Mouse (Mus musculus): ENCODE data around the gene Padi1. TPM values are rescaled to one million over a fixed set of nuclear protein-coding genes. Genes with fewer than 3 reads are reported as not detected.

Padi1 gene
- polyA plus RNA-seq, 1 experiment from 2014 or later: 0.07 TPM

DNA sequence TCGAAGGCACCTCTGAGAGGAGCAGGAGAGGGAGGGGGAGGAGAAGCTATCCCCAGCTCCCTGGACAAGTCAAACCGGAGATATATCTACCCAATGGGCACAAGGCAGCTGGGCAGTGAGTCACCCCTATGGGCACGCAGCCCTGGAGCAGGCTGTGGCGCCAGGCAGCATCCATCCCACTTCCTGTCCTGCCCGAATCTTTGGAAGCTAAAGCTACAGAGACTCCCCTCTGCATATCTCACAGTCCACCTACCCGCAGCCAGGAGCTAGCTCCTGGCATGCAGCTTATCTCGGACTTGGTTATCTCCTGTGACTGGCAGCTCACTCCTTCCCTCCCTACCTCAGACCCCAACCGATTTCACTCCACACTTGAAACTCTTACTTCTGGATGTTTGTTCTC, 36.5 kb downstream of the Padi1 start:
- ATAC-seq (ENCODE audit: low FRiP score) (no peak), DNase-seq (ENCODE audit: low spot score, missing footprints) (no peak)
- WGBS: 81% methylated on average over 8 of the region's 8 CpGs
- H3K9ac ChIP-seq (ENCODE audit: low read length): no peak overlapping the region
- H3K4me3 ChIP-seq (ENCODE audit: low read depth, low read length): no peak overlapping the region
- no peaks in the 10 kb centered on the region for H3K4me1 ChIP-seq (ENCODE audit: control insufficient read depth, insufficient read depth, low read length)
- H3K4me2 ChIP-seq: no peak overlapping the region
- H3K36me3 ChIP-seq (ENCODE audit: control insufficient read depth, insufficient read depth, low read length): no peaks in the 10 kb centered on the region
- H3K9me3 ChIP-seq (ENCODE audit: control insufficient read depth, low read length): no peaks in the 10 kb centered on the region
- no peak overlapping the region for H3K27ac ChIP-seq (ENCODE audit: low read depth, low read length)
- no peaks in the 10 kb centered on the region; the same call in 1 of the 2 replicates for H3K27me3 ChIP-seq (ENCODE audit: control insufficient read depth, insufficient read depth, low read length)

GRCm38 (mm10) chr4:140804601-140805000, 41.0 kb downstream of the Padi1 start:
- no peak overlapping the region for H3K27ac ChIP-seq (ENCODE audit: low read depth, low read length)
- no peaks in the 10 kb centered on the region for H3K27me3 ChIP-seq (ENCODE audit: control insufficient read depth, insufficient read depth, low read length)
- 91% methylated on average over 9 of the region's 9 CpGs for WGBS
- no peak overlapping the region for H3K4me2 ChIP-seq
- H3K9me3 ChIP-seq (ENCODE audit: control insufficient read depth, low read length): no peaks in the 10 kb centered on the region
- DNase-seq (ENCODE audit: low spot score, missing footprints) (no peak), ATAC-seq (ENCODE audit: low FRiP score) (no peak)
- no peaks in the 10 kb centered on the region for H3K36me3 ChIP-seq (ENCODE audit: control insufficient read depth, insufficient read depth, low read length)
- no peak overlapping the region for H3K9ac ChIP-seq (ENCODE audit: low read length)
- H3K4me1 ChIP-seq (ENCODE audit: control insufficient read depth, insufficient read depth, low read length): no peaks in the 10 kb centered on the region
- H3K4me3 ChIP-seq (ENCODE audit: low read depth, low read length): no peak overlapping the region

DNA sequence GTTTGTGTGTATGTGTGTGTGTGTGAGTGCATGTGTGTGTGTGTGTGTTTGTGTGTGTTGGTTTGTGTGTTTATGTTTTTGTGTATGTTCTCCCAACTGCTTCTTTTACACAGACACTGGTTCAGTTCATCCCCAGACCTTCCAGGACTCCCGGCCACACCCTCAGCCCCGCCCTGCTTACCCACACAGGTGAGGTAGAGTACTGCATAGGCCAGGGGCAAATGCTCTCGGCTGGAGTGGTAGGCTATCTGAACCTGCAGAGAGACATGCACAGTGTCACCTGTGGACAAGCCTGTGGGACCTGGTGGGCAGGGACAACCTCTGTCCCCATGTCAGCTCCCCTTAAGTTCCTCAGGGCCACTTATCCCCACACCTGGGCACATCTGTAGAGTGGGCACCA, 44.2 kb downstream of the Padi1 start:
- Histone ChIP-seq H3K4me1 (ENCODE audit: control insufficient read depth, insufficient read depth, low read length) (no peaks in the 10 kb centered on the region), H3K27ac (ENCODE audit: low read depth, low read length) (no peak overlapping the region), H3K36me3 (ENCODE audit: control insufficient read depth, insufficient read depth, low read length) (no peaks in the 10 kb centered on the region), H3K9ac (ENCODE audit: low read length) (no peak overlapping the region), H3K4me2 (no peak overlapping the region), H3K4me3 (ENCODE audit: low read depth, low read length) (no peak overlapping the region), H3K27me3 (ENCODE audit: control insufficient read depth, insufficient read depth, low read length) (no peaks in the 10 kb centered on the region), H3K9me3 (ENCODE audit: control insufficient read depth, low read length) (no peaks in the 10 kb centered on the region)
- 71% methylated on average over 3 of the region's 3 CpGs for WGBS
- no peak for DNase-seq (ENCODE audit: low spot score, missing footprints)
- ATAC-seq (ENCODE audit: low FRiP score): no peak

- H3K27ac ChIP-seq (ENCODE audit: low read depth, low read length): no peak overlapping the region
- no peaks in the 10 kb centered on the region for H3K4me1 ChIP-seq (ENCODE audit: control insufficient read depth, insufficient read depth, low read length)
- DNase-seq (ENCODE audit: low spot score, missing footprints) (no peak), ATAC-seq (ENCODE audit: low FRiP score) (no peak)
- no peak overlapping the region for H3K9ac ChIP-seq (ENCODE audit: low read length)
- 85% methylated on average over 3 of the region's 3 CpGs for WGBS
- no peaks in the 10 kb centered on the region for H3K9me3 ChIP-seq (ENCODE audit: control insufficient read depth, low read length)
- H3K36me3 ChIP-seq (ENCODE audit: control insufficient read depth, insufficient read depth, low read length): no peaks in the 10 kb centered on the region
- H3K4me2 ChIP-seq: no peak overlapping the region
- H3K27me3 ChIP-seq (ENCODE audit: control insufficient read depth, insufficient read depth, low read length): no peaks in the 10 kb centered on the region
- no peak overlapping the region for H3K4me3 ChIP-seq (ENCODE audit: low read depth, low read length)
Measured at GRCm38 (mm10) chr4:140796786-140797185, 48.8 kb downstream of the Padi1 start.

GRCm38 (mm10) chr4:140794678-140795077, 50.9 kb downstream of the Padi1 start:
- Histone ChIP-seq H3K9me3 (ENCODE audit: control insufficient read depth, low read length) (no peaks in the 10 kb centered on the region), H3K4me2 (no peak overlapping the region), H3K36me3 (ENCODE audit: control insufficient read depth, insufficient read depth, low read length) (no peaks in the 10 kb centered on the region), H3K4me1 (ENCODE audit: control insufficient read depth, insufficient read depth, low read length) (no peaks in the 10 kb centered on the region), H3K4me3 (ENCODE audit: low read depth, low read length) (no peak overlapping the region), H3K27ac (ENCODE audit: low read depth, low read length) (no peak overlapping the region), H3K9ac (ENCODE audit: low read length) (no peak overlapping the region), H3K27me3 (ENCODE audit: control insufficient read depth, insufficient read depth, low read length) (no peaks in the 10 kb centered on the region)
- WGBS: 89% methylated on average over 9 of the region's 9 CpGs
- DNase-seq (ENCODE audit: low spot score, missing footprints) (no peak), ATAC-seq (ENCODE audit: low FRiP score) (no peak)

DNA sequence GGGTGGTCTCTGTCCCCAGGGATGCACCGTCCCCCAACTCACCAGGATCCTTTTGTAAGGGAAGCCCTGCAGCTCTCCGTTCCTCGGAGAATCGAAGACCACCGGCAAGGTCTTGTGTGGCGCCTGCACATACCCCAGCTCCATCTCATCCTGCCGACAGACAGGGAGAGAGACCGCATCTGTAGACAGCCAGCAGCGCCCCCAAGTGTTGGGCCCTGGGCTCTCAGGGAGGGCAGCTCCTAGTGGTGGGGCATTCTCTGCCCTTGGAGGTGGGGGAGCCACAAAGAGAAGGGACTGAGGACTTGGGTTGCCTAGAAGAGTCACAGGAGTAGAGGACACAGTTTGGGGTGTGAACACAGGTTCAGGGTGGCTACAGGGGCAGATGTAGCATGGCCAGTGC, 51.8 kb downstream of the Padi1 start:
- H3K9ac ChIP-seq (ENCODE audit: low read length): no peak overlapping the region
- H3K9me3 ChIP-seq (ENCODE audit: control insufficient read depth, low read length): no peaks in the 10 kb centered on the region
- 59% methylated on average over 9 of the region's 9 CpGs for WGBS
- no peak overlapping the region for H3K27ac ChIP-seq (ENCODE audit: low read depth, low read length)
- ATAC-seq (ENCODE audit: low FRiP score) (no peak), DNase-seq (ENCODE audit: low spot score, missing footprints) (peak; percentile 84)
- no peak overlapping the region for H3K4me2 ChIP-seq
- no peaks in the 10 kb centered on the region for H3K27me3 ChIP-seq (ENCODE audit: control insufficient read depth, insufficient read depth, low read length)
- no peaks in the 10 kb centered on the region for H3K36me3 ChIP-seq (ENCODE audit: control insufficient read depth, insufficient read depth, low read length)
- H3K4me3 ChIP-seq (ENCODE audit: low read depth, low read length): no peak overlapping the region
- no peaks in the 10 kb centered on the region for H3K4me1 ChIP-seq (ENCODE audit: control insufficient read depth, insufficient read depth, low read length)

GRCm38 (mm10) chr4:140792584-140792983, 53.0 kb downstream of the Padi1 start:
- Histone ChIP-seq H3K9ac (ENCODE audit: low read length) (no peak overlapping the region), H3K4me3 (ENCODE audit: low read depth, low read length) (no peak overlapping the region), H3K27me3 (ENCODE audit: control insufficient read depth, insufficient read depth, low read length) (no peaks in the 10 kb centered on the region), H3K9me3 (ENCODE audit: control insufficient read depth, low read length) (no peaks in the 10 kb centered on the region), H3K4me2 (no peak overlapping the region), H3K4me1 (ENCODE audit: control insufficient read depth, insufficient read depth, low read length) (no peaks in the 10 kb centered on the region), H3K36me3 (ENCODE audit: control insufficient read depth, insufficient read depth, low read length) (no peaks in the 10 kb centered on the region), H3K27ac (ENCODE audit: low read depth, low read length) (no peak overlapping the region)
- WGBS: 89% methylated on average over 7 of the region's 7 CpGs
- DNase-seq (ENCODE audit: low spot score, missing footprints) (peak; percentile 23), ATAC-seq (ENCODE audit: low FRiP score) (no peak)

DNA sequence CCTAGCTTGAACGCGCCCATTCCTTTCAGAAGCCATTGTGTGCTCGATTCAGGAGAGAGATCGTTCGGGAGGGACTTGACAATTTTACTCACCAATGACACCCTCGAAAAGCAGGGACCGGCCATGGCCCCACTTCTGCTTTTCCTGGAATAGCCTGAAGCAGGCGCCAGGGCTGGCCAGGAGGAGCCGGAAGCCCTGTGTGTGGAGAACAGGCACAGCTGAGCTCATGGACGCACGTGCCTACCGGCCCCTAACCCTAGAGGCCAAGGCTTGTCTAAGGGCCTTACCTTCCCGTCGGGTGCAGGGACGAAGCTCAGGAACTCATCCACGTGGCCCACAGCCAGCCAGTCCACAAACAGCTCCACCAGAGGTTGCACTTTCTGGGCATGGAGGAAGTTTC, 54.5 kb downstream of the Padi1 start:
- H3K4me1 ChIP-seq (ENCODE audit: control insufficient read depth, insufficient read depth, low read length): no peaks in the 10 kb centered on the region
- DNase-seq (ENCODE audit: low spot score, missing footprints): no peak
- no peak overlapping the region for H3K9ac ChIP-seq (ENCODE audit: low read length)
- no peaks in the 10 kb centered on the region for H3K27me3 ChIP-seq (ENCODE audit: control insufficient read depth, insufficient read depth, low read length)
- WGBS: 84% methylated on average over 16 of the region's 16 CpGs
- ATAC-seq (ENCODE audit: low FRiP score): no peak
- H3K4me3 ChIP-seq (ENCODE audit: low read depth, low read length): no peak overlapping the region
- H3K4me2 ChIP-seq: no peak overlapping the region
- no peak overlapping the region for H3K27ac ChIP-seq (ENCODE audit: low read depth, low read length)
- no peaks in the 10 kb centered on the region for H3K36me3 ChIP-seq (ENCODE audit: control insufficient read depth, insufficient read depth, low read length)
- H3K9me3 ChIP-seq (ENCODE audit: control insufficient read depth, low read length): no peaks in the 10 kb centered on the region

DNA sequence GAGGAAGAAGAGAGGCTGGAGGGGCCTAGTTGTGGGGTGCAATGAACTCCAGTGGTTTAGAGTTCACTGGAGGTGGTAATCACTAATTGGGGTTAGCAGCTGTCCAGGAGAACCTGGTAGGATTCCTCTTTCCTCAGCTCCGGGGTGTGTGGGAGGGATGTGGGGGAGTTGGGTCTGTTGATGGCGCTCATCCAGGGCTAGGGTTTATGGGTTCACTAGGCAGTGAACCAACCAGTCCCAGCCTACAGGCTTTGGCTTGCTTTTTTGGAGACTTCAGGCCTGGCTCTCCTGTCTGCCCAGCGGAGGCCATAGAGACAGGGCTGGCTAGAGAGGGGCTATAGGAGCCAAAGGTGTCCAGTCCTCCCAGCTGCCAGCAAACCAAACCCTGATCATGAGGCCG, 55.6 kb downstream of the Padi1 start:
- H3K9ac ChIP-seq (ENCODE audit: low read length): no peak overlapping the region
- H3K9me3 ChIP-seq (ENCODE audit: control insufficient read depth, low read length): no peaks in the 10 kb centered on the region
- H3K36me3 ChIP-seq (ENCODE audit: control insufficient read depth, insufficient read depth, low read length): no peaks in the 10 kb centered on the region
- no peaks in the 10 kb centered on the region for H3K27me3 ChIP-seq (ENCODE audit: control insufficient read depth, insufficient read depth, low read length)
- no peak overlapping the region for H3K4me2 ChIP-seq
- 91% methylated on average over 4 of the region's 4 CpGs for WGBS
- H3K4me3 ChIP-seq (ENCODE audit: low read depth, low read length): no peak overlapping the region
- no peak for ATAC-seq (ENCODE audit: low FRiP score)
- DNase-seq (ENCODE audit: low spot score, missing footprints): no peak
- H3K27ac ChIP-seq (ENCODE audit: low read depth, low read length): no peak overlapping the region
- H3K4me1 ChIP-seq (ENCODE audit: control insufficient read depth, insufficient read depth, low read length): no peaks in the 10 kb centered on the region

- WGBS: 46% methylated on average over 6 of the region's 6 CpGs
- no peak overlapping the region for H3K4me3 ChIP-seq (ENCODE audit: low read depth, low read length)
- peak; percentile 27; the same call in 1 of the 2 replicates for ATAC-seq (ENCODE audit: low FRiP score)
Measured at GRCm38 (mm10) chr4:140788983-140789382, 56.6 kb downstream of the Padi1 start.

More at GRCm38 (mm10) chr4:140788983-140789382, 56.6 kb downstream of the Padi1 start:
- Histone ChIP-seq H3K9me3 (ENCODE audit: control insufficient read depth, low read length) (no peaks in the 10 kb centered on the region), H3K36me3 (ENCODE audit: control insufficient read depth, insufficient read depth, low read length) (no peaks in the 10 kb centered on the region), H3K4me2 (no peak overlapping the region), H3K27ac (ENCODE audit: low read depth, low read length) (no peak overlapping the region), H3K9ac (ENCODE audit: low read length) (no peak overlapping the region), H3K27me3 (ENCODE audit: control insufficient read depth, insufficient read depth, low read length) (no peaks in the 10 kb centered on the region), H3K4me1 (ENCODE audit: control insufficient read depth, insufficient read depth, low read length) (no peaks in the 10 kb centered on the region)
- DNase-seq (ENCODE audit: low spot score, missing footprints): peak; percentile 91

Measured in midbrain, embryonic 11.5 days (tissue).